Mouse (Mus musculus): ENCODE measurements around the gene Bpnt1.

Bpnt1 gene

GRCm38 (mm10) chr1:185331364-185331763 is 585 bp upstream of the Bpnt1 start:
- no peak for DNase-seq (ENCODE audit: low read depth, low spot score)

GRCm38 (mm10) chr1:185333651-185334050 is 1.7 kb downstream of the Bpnt1 start:
- no peak for DNase-seq (ENCODE audit: low read depth, low spot score)

GRCm38 (mm10) chr1:185334136-185334535 is 2.2 kb downstream of the Bpnt1 start:
- DNase-seq (ENCODE audit: low read depth, low spot score), result no peak

- DNase-seq (ENCODE audit: low read depth, low spot score), result no peak
Observed at GRCm38 (mm10) chr1:185335231-185335765, 3.3 kb downstream of the Bpnt1 start.

GRCm38 (mm10) chr1:185336535-185336934 is 4.6 kb downstream of the Bpnt1 start:
- DNase-seq (ENCODE audit: low read depth, low spot score), result no peak

- no peak for DNase-seq (ENCODE audit: low read depth, low spot score)
Observed at GRCm38 (mm10) chr1:185342441-185342840, 10.5 kb downstream of the Bpnt1 start.

GRCm38 (mm10) chr1:185343422-185343821 is 11.5 kb downstream of the Bpnt1 start:
- no peak for DNase-seq (ENCODE audit: low read depth, low spot score)

GRCm38 (mm10) chr1:185346188-185346587 is 14.2 kb downstream of the Bpnt1 start:
- no peak for DNase-seq (ENCODE audit: low read depth, low spot score)

GRCm38 (mm10) chr1:185349741-185350140 is 17.8 kb downstream of the Bpnt1 start:
- no peak for DNase-seq (ENCODE audit: low read depth, low spot score)

GRCm38 (mm10) chr1:185350611-185351010 is 18.7 kb downstream of the Bpnt1 start:
- DNase-seq (ENCODE audit: low read depth, low spot score), result no peak

- no peak for DNase-seq (ENCODE audit: low read depth, low spot score)
Observed at GRCm38 (mm10) chr1:185352151-185352550, 20.2 kb downstream of the Bpnt1 start.

- DNase-seq (ENCODE audit: low read depth, low spot score), result no peak
Observed at GRCm38 (mm10) chr1:185353351-185353750, 21.4 kb downstream of the Bpnt1 start.

GRCm38 (mm10) chr1:185354731-185355130 is 22.8 kb downstream of the Bpnt1 start:
- DNase-seq (ENCODE audit: low read depth, low spot score), result peak; percentile 62

- no peak for DNase-seq (ENCODE audit: low read depth, low spot score)
Observed at GRCm38 (mm10) chr1:185356246-185356645, 24.3 kb downstream of the Bpnt1 start.

GRCm38 (mm10) chr1:185358211-185358610 is 26.3 kb downstream of the Bpnt1 start:
- DNase-seq (ENCODE audit: low read depth, low spot score), result no peak

GRCm38 (mm10) chr1:185362677-185363520 is 30.9 kb downstream of the Bpnt1 start, which contains the start of gene Eprs:
Gene Eprs, plus strand, starts transcription at chr1:185363044.
- DNase-seq (ENCODE audit: low read depth, low spot score), result peak; percentile 99

GRCm38 (mm10) chr1:185363526-185364182 is 31.7 kb downstream of the Bpnt1 start:
- peak; percentile 74 for DNase-seq (ENCODE audit: low read depth, low spot score)

GRCm38 (mm10) chr1:185364183-185364540 is 32.2 kb downstream of the Bpnt1 start:
- no peak for DNase-seq (ENCODE audit: low read depth, low spot score)

GRCm38 (mm10) chr1:185367383-185367782 is 35.4 kb downstream of the Bpnt1 start:
- peak; percentile 68 for DNase-seq (ENCODE audit: low read depth, low spot score)

- no peak for DNase-seq (ENCODE audit: low read depth, low spot score)
Observed at GRCm38 (mm10) chr1:185369979-185370378, 38.0 kb downstream of the Bpnt1 start.

- no peak for DNase-seq (ENCODE audit: low read depth, low spot score)
Observed at GRCm38 (mm10) chr1:185376390-185376789, 44.4 kb downstream of the Bpnt1 start.

- no peak for DNase-seq (ENCODE audit: low read depth, low spot score)
Observed at GRCm38 (mm10) chr1:185377429-185377828, 45.5 kb downstream of the Bpnt1 start.

GRCm38 (mm10) chr1:185401615-185402014 is 69.7 kb downstream of the Bpnt1 start:
- no peak for DNase-seq (ENCODE audit: low read depth, low spot score)

All from skeletal muscle tissue, adult 2 months (tissue).